Mouse (Mus musculus) MEL (cell line): Measurements from ENCODE around the gene Rbms3. TPM values are rescaled to one million over a fixed set of nuclear protein-coding genes. Genes with fewer than 3 reads are reported as not detected.

Experiments used
- DNase-seq: peaks from one replicate; pipeline ENCODE4 v3.0.0; 2011; ENCODE audit warnings: low read depth, low spot score
- H3K27ac ChIP-seq: 2 replicates; pipeline ENCODE4 v1.5.1; 2012; ENCODE audit warnings: low read depth, mild to moderate bottlenecking, control low read depth, low read length, moderate library complexity; ENCODE audit not compliant: control insufficient read depth
- H3K27me3 ChIP-seq, 2 experiments: fragments of 150-350 bp in 1 of 2; sonication (generic) in 1 of 2; 2 replicates each; pipeline ENCODE4 v1.6.1; 2012; ENCODE audit warnings: low read length in 2 of 2, mild to moderate bottlenecking in 2 of 2, improper control_type of control experiment in 1 of 2, moderate library complexity in 1 of 2; ENCODE audit not compliant: insufficient read depth in 2 of 2, control insufficient read depth in 1 of 2
- H3K36me3 ChIP-seq, 2 experiments: 2 replicates each; pipeline ENCODE4 v1.6.1; 2012 to 2014; ENCODE audit warnings: low read length in 2 of 2, improper control_type of control experiment in 1 of 2, inconsistent platforms in 1 of 2, mild to moderate bottlenecking in 1 of 2; ENCODE audit not compliant: insufficient read depth in 2 of 2, control insufficient read depth in 1 of 2
- H3K4me1 ChIP-seq, 2 experiments: fragments of 150-350 bp in 1 of 2; sonication (generic) in 1 of 2; 2 replicates each; pipeline ENCODE4 v1.6.1; 2012; ENCODE audit warnings: low read length in 2 of 2, improper control_type of control experiment in 1 of 2, mild to moderate bottlenecking in 1 of 2; ENCODE audit not compliant: insufficient read depth in 2 of 2, control insufficient read depth in 1 of 2
- H3K4me3 ChIP-seq, 2 experiments: fragments of 150-350 bp in 1 of 2; sonication (generic) in 1 of 2; 2 replicates each; pipeline ENCODE4 v1.5.1; 2012; ENCODE audit warnings: low read depth in 2 of 2, low read length in 2 of 2, mild to moderate bottlenecking in 2 of 2, moderate library complexity in 2 of 2, control low read depth in 1 of 2, improper control_type of control experiment in 1 of 2; ENCODE audit not compliant: control insufficient read depth in 1 of 2, insufficient read depth in 1 of 2
- H3K79me2 ChIP-seq: 2 replicates; pipeline ENCODE4 v1.6.1; 2012; ENCODE audit warnings: mild to moderate bottlenecking, low read length, moderate library complexity; ENCODE audit not compliant: control insufficient read depth, poor library complexity, insufficient read depth
- H3K9ac ChIP-seq: 2 replicates; pipeline ENCODE4 v1.6.1; 2012; ENCODE audit warnings: low read depth, mild to moderate bottlenecking, control low read depth, low read length, moderate library complexity; ENCODE audit not compliant: control insufficient read depth, poor library complexity, severe bottlenecking
- H3K9me3 ChIP-seq: fragments of 150-350 bp; sonication (generic); replicated peaks from 2 replicates; pipeline ENCODE4 v1.6.1; 2012; ENCODE audit warnings: mild to moderate bottlenecking, low read length, improper control_type of control experiment, moderate library complexity; ENCODE audit not compliant: insufficient read depth
- BHLHE40 ChIP-seq: IDR thresholded peaks from 2 replicates; pipeline ENCODE4 v1.6.1; 2012; ENCODE audit warnings: low read depth, mild to moderate bottlenecking, inconsistent platforms, low read length, improper control_type of control experiment, borderline replicate concordance
- CHD1 ChIP-seq: IDR thresholded peaks from 2 replicates; pipeline ENCODE4 v1.6.1; 2012; ENCODE audit warnings: low read depth, mild to moderate bottlenecking, inconsistent platforms, low read length, improper control_type of control experiment
- EP300 ChIP-seq, 2 experiments: IDR thresholded peaks; 2 replicates each; pipeline ENCODE4 v1.6.1; 2011; ENCODE audit warnings: improper control_type of control experiment in 2 of 2, low read length in 2 of 2, low read depth in 1 of 2, mild to moderate bottlenecking in 1 of 2
- ETS1 ChIP-seq: IDR thresholded peaks from 2 replicates; pipeline ENCODE4 v1.6.1; 2012; ENCODE audit warnings: low read depth, mild to moderate bottlenecking, inconsistent platforms, low read length, improper control_type of control experiment, moderate library complexity
- GABPA ChIP-seq: IDR thresholded peaks from 2 replicates; pipeline ENCODE4 v1.6.1; 2012; ENCODE audit warnings: low read depth, mild to moderate bottlenecking, inconsistent platforms, low read length, improper control_type of control experiment, moderate library complexity
- MAX ChIP-seq: IDR thresholded peaks from 2 replicates; pipeline ENCODE4 v1.6.1; 2011; ENCODE audit warnings: low read length, improper control_type of control experiment
- MAZ ChIP-seq: IDR thresholded peaks from 2 replicates; pipeline ENCODE4 v1.6.1; 2012; ENCODE audit warnings: low read depth, mild to moderate bottlenecking, inconsistent platforms, low read length, improper control_type of control experiment
- MYB ChIP-seq: IDR thresholded peaks from 2 replicates; pipeline ENCODE4 v1.6.1; 2011; ENCODE audit warnings: mild to moderate bottlenecking, low read depth, low read length, improper control_type of control experiment
- NELFE ChIP-seq: IDR thresholded peaks from 2 replicates; pipeline ENCODE4 v1.6.1; 2011; ENCODE audit warnings: low read depth, low read length, improper control_type of control experiment
- NRF1 ChIP-seq: IDR thresholded peaks from 2 replicates; pipeline ENCODE4 v1.6.1; 2014; ENCODE audit warnings: low read depth, mild to moderate bottlenecking, inconsistent platforms, low read length, improper control_type of control experiment, moderate library complexity; ENCODE audit not compliant: poor library complexity, insufficient read depth, severe bottlenecking
- POLR2AphosphoS5 ChIP-seq: IDR thresholded peaks from 2 replicates; pipeline ENCODE4 v1.6.1; 2012; ENCODE audit warnings: low read depth, borderline replicate concordance, mild to moderate bottlenecking, inconsistent platforms, low read length, moderate library complexity, mixed read lengths
- RCOR1 ChIP-seq: IDR thresholded peaks from 2 replicates; pipeline ENCODE4 v1.6.1; 2012; ENCODE audit warnings: low read depth, mild to moderate bottlenecking, inconsistent platforms, low read length, improper control_type of control experiment
- SIN3A ChIP-seq: IDR thresholded peaks from 2 replicates; pipeline ENCODE4 v1.6.1; 2012; ENCODE audit warnings: low read length, improper control_type of control experiment, inconsistent platforms
- SMC3 ChIP-seq: IDR thresholded peaks from 2 replicates; pipeline ENCODE4 v1.6.1; 2011; ENCODE audit warnings: low read depth, low read length, improper control_type of control experiment
- TAL1 ChIP-seq: IDR thresholded peaks from 2 replicates; pipeline ENCODE4 v1.6.1; 2012; ENCODE audit warnings: mild to moderate bottlenecking, inconsistent platforms, low read length, moderate library complexity, mixed read lengths
- UBTF ChIP-seq: IDR thresholded peaks from 2 replicates; pipeline ENCODE4 v1.6.1; 2012; ENCODE audit warnings: low read depth, mild to moderate bottlenecking, inconsistent platforms, low read length, improper control_type of control experiment, moderate library complexity, borderline replicate concordance; ENCODE audit not compliant: insufficient read depth
- ZC3H11A ChIP-seq: IDR thresholded peaks from 2 replicates; pipeline ENCODE4 v1.6.1; 2012; ENCODE audit warnings: low read depth, mild to moderate bottlenecking, inconsistent platforms, low read length, improper control_type of control experiment
- ZKSCAN1 ChIP-seq: IDR thresholded peaks from 2 replicates; pipeline ENCODE4 v1.6.1; 2012; ENCODE audit warnings: low read depth, mild to moderate bottlenecking, inconsistent platforms, low read length, improper control_type of control experiment, moderate library complexity
- ZMIZ1 ChIP-seq: IDR thresholded peaks from 2 replicates; pipeline ENCODE4 v1.6.1; 2012; ENCODE audit warnings: low read depth, mild to moderate bottlenecking, inconsistent platforms, low read length, improper control_type of control experiment, moderate library complexity
- ZNF384 ChIP-seq: IDR thresholded peaks from 2 replicates; pipeline ENCODE4 v1.6.1; 2012; ENCODE audit warnings: low read depth, mild to moderate bottlenecking, inconsistent platforms, low read length, improper control_type of control experiment
- polyA plus RNA-seq, 2 experiments: library from polyadenylated mRNA; stranded (reverse) in 1 of 2; unstranded in 1 of 2; fragments of >175 nt in 1 of 2; fragments of >200 nt in 1 of 2; gene quantifications; 2 replicates each; pipeline versions ENCODE4 v1.2.1 to v1.2.4; 2012; ENCODE audit warnings: low replicate concordance in 2 of 2, low read depth in 1 of 2; ENCODE audit not compliant: insufficient read length in 2 of 2, insufficient read depth in 1 of 2, missing spikeins in 1 of 2
- total RNA-seq: library from RNA; depleted of rRNA; stranded (reverse); fragments of 300-350 nt; gene quantifications from 2 replicates; pipeline ENCODE4 v1.2.3, GENCODE M21; 2012

The Rbms3 gene
- total and polyA plus RNA-seq, 3 experiments = not detected

GRCm38 (mm10) chr9:116633786-116634185 is 995.9 kb downstream of the Rbms3 start:
- Histone ChIP-seq H3K27me3 (no peaks in the 10 kb centered on the region), H3K9ac (no peak overlapping the region), H3K27ac (no peak overlapping the region), H3K9me3 (no peaks in the 10 kb centered on the region), H3K4me1 (no peaks in the 10 kb centered on the region)
- no peak for DNase-seq
- no peak for TF ChIP-seq UBTF
- TF ChIP-seq TAL1 = no peak
- TF ChIP-seq CHD1 = no peak
- TF ChIP-seq NELFE = no peak
- TF ChIP-seq MAZ = no peak
- no peak for TF ChIP-seq ZKSCAN1
- no peak for TF ChIP-seq ZMIZ1
- TF ChIP-seq, all 39 proteins: peak for 0
- Histone ChIP-seq H3K79me2 (no peaks in the 10 kb centered on the region), H3K4me3 (no peak overlapping the region), H3K36me3 (no peaks in the 10 kb centered on the region)

- Histone ChIP-seq H3K4me3 (no peak overlapping the region), H3K27me3 (no peaks in the 10 kb centered on the region), H3K79me2 (no peaks in the 10 kb centered on the region), H3K9ac (no peak overlapping the region), H3K27ac (no peak overlapping the region), H3K9me3 (no peaks in the 10 kb centered on the region), H3K36me3 (no peaks in the 10 kb centered on the region), H3K4me1 (no peaks in the 10 kb centered on the region)
- no peak for DNase-seq
- TF ChIP-seq NRF1 (no peak), BHLHE40 (no peak), ZC3H11A (no peak), ETS1 (no peak), NELFE (no peak), UBTF (no peak), MAX (no peak), SIN3A (no peak), GABPA (no peak), ZKSCAN1 (no peak), MAZ (no peak), ZNF384 (no peak), SMC3 (no peak), MYB (no peak), RCOR1 (no peak), CHD1 (no peak), EP300 (IDR thresholded peaks at IDR 0.05; ENCODE audit: low read depth in 1 of 2, low read length in 2 of 2) (no peak), POLR2AphosphoS5 (no peak)
Measured at GRCm38 (mm10) chr9:116633075-116633474, 996.6 kb downstream of the Rbms3 start.
